Mouse (Mus musculus): ENCODE data around the gene Thsd4. TPM values are rescaled to one million over a fixed set of nuclear protein-coding genes. Genes with fewer than 3 reads are reported as not detected.

The Thsd4 gene
- total RNA-seq, 2 experiments from 2014 or later, result 10.1 to 12.4 TPM

GRCm38 (mm10) chr9:60384751-60385150 is 137.1 kb downstream of the Thsd4 start:
- DNase-seq, result no peak

DNA sequence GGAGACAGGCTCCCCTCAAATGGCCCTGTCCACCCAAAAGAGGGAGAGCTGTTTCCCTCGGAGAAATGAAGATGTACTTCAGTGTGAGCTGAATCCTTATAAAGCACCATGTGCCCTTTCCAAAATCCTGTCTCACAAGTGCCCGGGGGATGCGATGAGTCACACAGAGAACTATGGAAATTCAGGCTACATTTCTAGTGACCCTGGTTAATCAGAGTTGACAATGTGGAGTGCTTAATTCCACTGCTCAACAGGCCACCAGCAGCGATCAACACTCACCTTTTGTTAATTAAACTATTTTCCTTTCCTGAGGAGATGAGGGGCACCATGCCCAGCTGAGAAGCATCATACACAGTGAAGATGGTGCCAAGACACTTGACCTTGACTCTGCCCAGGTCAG is 138.9 kb downstream of the Thsd4 start:
- intact Hi-C loops (cut with DNase I), result no loop called here
- DNase-seq, result peak; percentile 6

More at GRCm38 (mm10) chr9:60384751-60385150, 137.1 kb downstream of the Thsd4 start:
- intact Hi-C loops (cut with DNase I), result no loop called here

DNA sequence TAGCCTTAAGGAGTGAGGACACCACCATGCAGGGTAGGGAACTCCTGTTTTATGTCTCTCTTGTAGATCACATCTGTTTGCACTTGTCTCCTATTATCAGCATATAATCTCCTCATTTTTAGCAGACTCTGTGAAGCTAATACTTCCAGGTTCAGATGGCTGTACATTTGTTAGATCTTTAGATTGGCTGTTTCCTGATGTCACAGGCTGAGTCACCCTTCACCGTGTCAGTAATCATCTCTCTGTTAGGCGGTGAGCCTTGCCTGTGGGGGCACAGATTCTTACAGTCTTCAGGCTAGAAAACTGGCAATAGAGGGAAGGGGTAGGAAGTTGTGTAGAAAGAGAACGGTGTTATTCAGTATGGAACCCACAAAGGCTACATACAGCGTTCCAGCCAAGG is 139.3 kb downstream of the Thsd4 start:
- intact Hi-C loops (cut with DNase I), result no loop called here
- no peak for DNase-seq

- DNase-seq, result no peak
- intact Hi-C loops (cut with DNase I), result no loop called here
Measured at GRCm38 (mm10) chr9:60381010-60381409, 140.8 kb downstream of the Thsd4 start.

DNA sequence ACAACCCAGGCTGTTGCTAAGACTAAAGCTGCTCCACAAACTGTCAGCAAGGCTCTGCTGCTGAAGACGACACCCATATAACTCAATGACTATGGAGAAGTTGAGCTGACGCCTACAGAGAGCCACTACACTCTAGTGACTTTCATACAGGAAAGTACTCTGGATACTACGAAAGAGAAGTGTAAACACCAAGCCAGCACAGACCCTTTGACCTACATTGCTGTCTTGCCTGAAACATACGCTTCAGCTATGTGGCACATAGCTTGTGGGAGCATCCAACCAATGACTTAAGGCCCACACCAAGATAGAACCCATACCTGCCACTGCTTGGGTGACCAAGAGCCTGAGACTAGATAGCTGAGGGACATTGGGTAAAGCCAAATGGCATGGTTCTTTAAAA is 141.3 kb downstream of the Thsd4 start:
- intact Hi-C loops (cut with DNase I), result no loop called here
- DNase-seq, result no peak

DNA sequence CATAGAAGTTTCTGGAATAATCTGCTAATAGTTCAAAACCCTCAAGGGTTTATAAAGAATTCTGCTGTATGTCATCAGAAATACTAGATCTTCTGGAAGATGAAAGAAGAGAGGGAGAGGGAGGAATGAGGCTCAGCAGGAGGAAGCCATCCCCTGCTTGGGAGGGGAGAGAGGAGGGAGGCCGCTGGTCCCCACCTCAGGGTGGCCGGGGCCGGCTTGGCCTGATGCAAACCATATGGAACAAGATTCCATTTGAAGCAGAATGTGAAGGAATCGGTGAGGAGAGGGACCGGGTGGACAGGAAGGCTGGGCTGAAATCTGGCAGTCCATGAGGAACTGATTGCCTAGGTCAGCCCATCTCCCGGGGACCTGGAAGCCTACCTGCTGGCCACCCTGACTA is 143.6 kb downstream of the Thsd4 start:
- intact Hi-C loops (cut with DNase I), result no loop called here
- DNase-seq, result no peak

DNA sequence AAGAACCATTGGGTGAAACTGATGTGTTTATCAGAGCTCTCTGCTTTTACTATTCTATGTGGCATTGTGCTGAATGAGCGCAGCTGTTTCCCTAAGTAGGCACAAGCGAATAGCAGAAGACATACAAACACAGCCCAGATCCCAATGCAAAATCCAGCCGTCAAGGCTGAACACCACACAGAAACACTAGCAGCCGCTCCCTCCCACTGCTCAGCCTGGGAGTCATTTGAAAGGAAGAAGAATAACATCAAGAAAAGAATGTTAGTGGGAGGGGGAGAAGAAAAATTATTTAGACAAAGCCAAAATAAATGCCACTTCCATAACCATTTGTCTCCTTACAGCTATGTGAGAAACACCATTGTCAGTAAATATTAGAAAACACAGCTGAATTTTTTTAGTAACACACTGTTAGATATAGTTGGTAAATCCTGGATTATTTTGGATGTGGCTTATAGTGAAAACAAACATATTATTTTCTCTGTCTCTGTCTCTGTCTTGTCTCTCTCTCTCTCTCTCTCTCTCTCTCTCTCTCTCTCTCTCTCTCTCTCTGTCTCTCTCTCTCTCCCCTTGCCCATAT is 148.6 kb downstream of the Thsd4 start:
- intact Hi-C loops (cut with DNase I), result no loop called here
- no peak for DNase-seq

GRCm38 (mm10) chr9:60368516-60368915 is 153.3 kb downstream of the Thsd4 start:
- no peak for DNase-seq
- intact Hi-C loops (cut with DNase I), result no loop called here

DNA sequence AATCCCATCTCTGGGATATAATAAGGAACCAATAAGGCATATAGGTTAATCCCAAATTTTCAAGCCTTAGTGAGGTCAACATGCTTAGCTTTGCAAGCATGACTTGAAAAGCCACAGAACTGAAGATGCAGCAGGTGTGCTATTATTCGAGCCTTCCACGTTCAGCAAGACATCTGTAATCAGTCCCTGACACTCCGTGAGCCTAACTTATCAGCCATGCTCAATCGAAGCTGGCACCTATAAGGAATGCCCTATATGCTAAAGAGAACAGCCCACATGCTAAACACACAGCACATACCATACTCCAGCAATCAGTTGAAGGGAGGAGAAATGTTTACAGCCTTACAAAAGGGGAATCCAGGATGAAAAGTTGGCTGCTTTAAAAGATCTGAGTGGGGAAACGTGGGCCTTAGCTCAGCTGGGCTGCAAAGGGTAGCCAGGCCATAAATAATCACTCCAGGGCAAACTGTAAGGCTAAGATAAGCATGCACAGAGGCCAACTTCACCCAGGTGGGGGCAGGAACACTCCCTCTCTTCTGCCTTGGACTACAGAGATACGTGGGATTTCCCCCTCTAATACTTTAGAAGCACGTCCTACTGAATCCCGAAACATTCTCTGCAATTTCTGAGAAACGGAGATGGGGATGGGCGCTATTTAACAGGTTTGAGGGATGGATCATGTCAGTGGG is 154.1 kb downstream of the Thsd4 start:
- DNase-seq, result no peak
- intact Hi-C loops (cut with DNase I), result no loop called here

DNA sequence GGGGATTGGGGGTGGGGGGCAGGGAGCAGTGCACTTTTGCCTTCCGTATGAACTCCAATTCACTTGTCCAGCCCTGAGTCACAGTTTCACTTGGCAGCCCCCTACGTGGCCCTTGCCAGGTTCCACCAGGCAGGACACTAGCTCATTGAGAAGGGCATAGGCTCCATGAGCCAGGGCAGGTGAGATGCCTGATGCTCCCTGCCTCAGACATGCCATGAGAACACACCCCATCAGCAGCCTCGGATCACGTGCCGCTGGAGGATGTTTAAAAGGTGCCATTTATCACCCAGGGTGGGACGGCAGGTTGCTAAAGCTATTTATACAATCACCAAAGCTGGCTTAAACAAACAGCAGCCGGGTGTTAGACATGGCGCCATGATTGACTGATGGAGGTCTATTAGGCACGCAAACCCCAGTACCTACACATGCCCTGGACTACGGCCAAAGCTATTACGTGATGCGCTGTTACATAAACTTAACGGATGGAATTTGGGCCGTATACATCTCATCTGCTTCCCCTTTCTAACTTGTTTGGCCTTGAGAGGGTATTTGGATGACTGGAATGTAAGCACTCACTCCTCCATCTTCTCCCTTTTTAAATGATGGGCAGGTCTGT is 157.6 kb downstream of the Thsd4 start:
- intact Hi-C loops (cut with DNase I), result no loop called here
- DNase-seq, result no peak

DNA sequence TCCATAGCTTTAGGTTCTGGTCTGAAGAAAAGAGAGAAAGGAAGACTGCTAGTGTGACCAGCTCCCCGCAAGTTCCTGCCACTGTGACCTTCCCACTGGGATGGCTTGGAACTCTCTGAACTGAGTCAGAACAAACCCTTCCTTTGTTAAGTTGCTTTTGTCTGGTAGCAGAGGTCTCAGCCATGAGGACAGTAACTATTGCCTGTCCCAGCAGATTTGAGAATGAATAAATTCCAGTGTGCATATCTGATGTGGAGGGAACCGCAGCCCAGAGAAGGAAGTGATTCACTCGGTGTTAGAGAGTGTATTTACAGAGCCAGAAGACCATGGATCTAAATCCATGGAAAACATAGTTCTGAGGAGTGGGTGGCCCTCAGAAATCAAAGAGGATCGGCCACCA is 169.5 kb downstream of the Thsd4 start:
- intact Hi-C loops (cut with DNase I), result no loop called here
- no peak for DNase-seq

GRCm38 (mm10) chr9:60351153-60351552 is 170.7 kb downstream of the Thsd4 start:
- DNase-seq, result no peak
- intact Hi-C loops (cut with DNase I), result no loop called here

- intact Hi-C loops (cut with DNase I), result no loop called here
- DNase-seq, result no peak
Measured at GRCm38 (mm10) chr9:60336147-60336546, 185.7 kb downstream of the Thsd4 start.

- intact Hi-C loops (cut with DNase I), result no loop called here
- DNase-seq, result no peak
Measured at GRCm38 (mm10) chr9:60335455-60335854, 186.4 kb downstream of the Thsd4 start.

GRCm38 (mm10) chr9:60329911-60330310 is 191.9 kb downstream of the Thsd4 start:
- DNase-seq, result peak; percentile 16
- intact Hi-C loops (cut with DNase I), result no loop called here

DNA sequence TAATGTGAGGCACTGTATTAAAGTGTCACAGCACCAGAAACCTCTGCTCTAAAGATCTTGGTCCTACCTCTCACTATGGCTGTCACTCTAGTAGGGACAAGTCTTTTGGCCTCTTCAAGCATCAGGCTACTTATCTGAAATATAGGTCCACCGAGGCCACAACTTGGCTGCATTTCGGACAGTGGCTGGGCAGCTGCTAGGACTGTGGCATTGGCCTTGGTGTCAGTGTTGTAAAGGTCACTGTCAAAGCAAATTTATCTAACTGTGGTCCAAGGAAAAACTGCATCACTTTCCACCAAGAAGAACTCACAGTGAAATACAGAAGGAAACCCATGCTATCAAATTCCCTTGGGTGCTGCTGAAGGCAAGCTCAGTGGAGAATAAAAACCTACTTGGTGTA is 197.1 kb downstream of the Thsd4 start:
- intact Hi-C loops (cut with DNase I), result no loop called here
- no peak for DNase-seq

- intact Hi-C loops (cut with DNase I), result no loop called here
- DNase-seq, result no peak
Measured at GRCm38 (mm10) chr9:60323435-60323834, 198.4 kb downstream of the Thsd4 start.

DNA sequence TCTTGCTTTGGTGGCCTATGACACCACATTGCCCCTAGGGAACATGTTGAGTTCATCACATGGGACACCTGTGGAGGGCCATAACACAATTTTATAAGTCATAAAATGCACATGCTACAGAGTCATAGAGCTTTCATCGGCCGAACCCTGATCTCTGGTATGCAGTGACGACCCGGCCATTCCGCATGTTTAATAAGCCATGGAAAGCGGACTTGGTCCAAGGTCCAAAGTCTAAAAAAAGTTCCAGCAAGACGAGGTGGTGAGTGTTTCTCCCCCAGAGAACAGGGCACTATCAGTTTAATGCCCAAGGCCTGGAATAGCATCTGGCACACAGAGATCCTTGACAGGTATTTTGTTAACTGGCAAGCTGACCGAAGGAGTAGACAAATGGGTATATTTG is 204.6 kb downstream of the Thsd4 start:
- DNase-seq, result no peak
- intact Hi-C loops (cut with DNase I), result no loop called here

DNA sequence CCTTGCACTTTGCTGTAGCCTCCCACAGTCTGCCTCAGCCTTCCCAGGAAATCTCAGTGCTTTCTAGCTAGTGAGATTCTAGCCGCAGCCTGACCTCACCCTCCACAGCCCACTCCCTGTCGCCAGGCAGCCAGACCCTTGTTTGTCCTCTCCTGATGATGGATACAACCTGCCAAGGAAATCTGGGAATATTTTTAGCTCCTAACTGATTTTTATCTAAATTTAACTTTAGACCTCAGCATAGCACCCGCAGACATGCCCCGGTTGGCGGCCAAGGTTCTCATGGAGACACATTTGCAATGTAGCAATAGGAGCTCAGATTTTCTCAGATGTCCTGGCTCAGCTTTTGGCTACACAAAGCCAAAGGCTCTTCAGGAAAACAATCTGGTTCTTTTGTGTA is 205.3 kb downstream of the Thsd4 start:
- intact Hi-C loops (cut with DNase I), result no loop called here
- no peak for DNase-seq

DNA sequence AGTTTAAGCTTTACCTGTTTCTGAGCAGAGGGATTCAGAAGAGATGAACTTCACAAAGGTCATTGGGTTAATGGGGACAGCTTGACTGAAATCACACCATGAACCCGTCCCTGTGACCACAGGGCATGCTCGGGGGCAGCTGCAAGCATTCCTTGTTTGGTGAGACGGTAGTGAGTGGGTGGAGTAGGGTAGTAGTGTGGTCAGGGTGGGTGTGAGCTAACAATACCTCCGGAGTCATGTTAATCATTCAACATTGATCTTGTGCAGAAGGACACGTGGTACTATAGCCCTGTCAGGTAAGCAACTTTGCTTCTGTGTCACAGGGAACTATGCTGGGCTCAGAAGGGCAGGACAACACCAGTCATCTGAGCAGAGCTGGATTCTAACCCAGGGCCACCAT is 206.3 kb downstream of the Thsd4 start:
- DNase-seq, result no peak
- intact Hi-C loops (cut with DNase I), result no loop called here

DNA sequence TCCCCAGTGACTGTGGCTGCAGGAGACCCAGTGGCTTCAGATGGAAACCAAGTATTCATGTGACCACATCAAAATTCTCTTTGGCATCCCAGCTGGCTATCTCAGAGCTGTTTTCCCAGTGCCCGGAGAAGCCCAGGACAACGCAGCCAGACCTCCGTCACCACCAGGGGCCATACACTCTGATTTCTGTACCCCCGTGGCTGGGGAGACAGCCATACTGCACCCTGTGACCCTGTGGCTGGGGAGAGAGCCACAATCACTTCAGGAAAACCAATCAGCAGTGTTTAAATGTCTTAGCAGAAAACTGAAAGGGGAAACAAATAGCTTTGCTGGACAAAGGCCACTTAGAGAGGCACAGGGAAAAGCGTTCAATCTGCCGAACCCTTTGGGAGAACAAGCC is 208.2 kb downstream of the Thsd4 start:
- intact Hi-C loops (cut with DNase I), result no loop called here
- DNase-seq, result no peak

DNA sequence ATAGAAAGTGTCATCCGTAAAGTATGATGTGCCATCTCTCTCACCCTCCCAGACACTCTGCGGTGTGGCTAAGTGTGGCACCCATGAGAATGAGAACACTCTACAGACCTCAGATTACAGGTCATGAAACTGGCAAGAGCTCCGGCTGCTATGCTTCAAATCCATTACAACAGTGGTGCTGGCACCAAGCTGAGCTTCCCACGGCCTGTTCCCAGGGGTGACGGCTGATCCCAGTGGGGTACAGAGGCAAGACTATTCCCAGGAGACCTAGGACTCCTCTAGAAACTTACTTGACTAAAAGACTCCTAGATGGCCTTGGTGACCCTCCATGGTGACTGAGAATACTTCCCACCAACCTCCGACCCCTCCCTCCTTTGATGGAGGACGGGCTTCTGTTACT is 209.2 kb downstream of the Thsd4 start:
- intact Hi-C loops (cut with DNase I), result no loop called here
- DNase-seq, result no peak
